Mouse (Mus musculus) stomach, postnatal 0 days (tissue): ENCODE measurements around the gene Tspan31. TPM values are rescaled to one million over a fixed set of nuclear protein-coding genes. Genes with fewer than 3 reads are reported as not detected.

Experiments used
- ATAC-seq: fragments of 200-750 bp; cut with Nextera tagmentation; 2 replicates; pipeline ENCODE4 v1.8.0; 2017; ENCODE audit not compliant: low FRiP score, low TSS enrichment
- DNase-seq: peaks from one replicate; pipeline ENCODE4 v3.0.0-alpha.2; 2016; ENCODE audit warnings: low spot score
- H3K27ac ChIP-seq: fragments of 300-500 bp; sonication (generic); replicated peaks from 2 replicates; pipeline ENCODE4 v1.5.1; 2014; ENCODE audit warnings: mild to moderate bottlenecking, control low read depth
- H3K27me3 ChIP-seq: fragments of 300-500 bp; sonication (generic); 2 replicates; pipeline ENCODE4 v1.6.1; 2014; ENCODE audit warnings: low read length; ENCODE audit not compliant: control insufficient read depth, insufficient read depth
- H3K36me3 ChIP-seq: fragments of 300-500 bp; sonication (generic); 2 replicates; pipeline ENCODE4 v1.6.1; 2014; ENCODE audit warnings: low read length, mixed read lengths; ENCODE audit not compliant: control insufficient read depth, insufficient read depth
- H3K4me1 ChIP-seq: fragments of 300-500 bp; sonication (generic); replicated peaks from 2 replicates; pipeline ENCODE4 v1.6.1; 2014; ENCODE audit warnings: antibody characterized with exemption; ENCODE audit not compliant: control insufficient read depth, insufficient read depth
- H3K4me2 ChIP-seq: fragments of 300-500 bp; sonication (generic); replicated peaks from 2 replicates; pipeline ENCODE4 v1.6.1; 2014; ENCODE audit warnings: low read depth, mild to moderate bottlenecking, control low read depth, moderate library complexity
- H3K4me3 ChIP-seq: fragments of 300-500 bp; sonication (generic); 2 replicates; pipeline ENCODE4 v1.5.1; 2014; ENCODE audit warnings: low read depth, low read length, control low read depth
- H3K9ac ChIP-seq: fragments of 300-500 bp; sonication (generic); 2 replicates; pipeline ENCODE4 v1.6.1; 2014; ENCODE audit warnings: mild to moderate bottlenecking, low read length, control low read depth, mixed read lengths
- H3K9me3 ChIP-seq: fragments of 300-500 bp; sonication (generic); 2 replicates; pipeline ENCODE4 v1.6.1; 2016; ENCODE audit warnings: low read length; ENCODE audit not compliant: control insufficient read depth
- CTCF ChIP-seq: IDR thresholded peaks from 2 replicates; pipeline ENCODE4 v1.5.1; 2016; ENCODE audit warnings: antibody characterized with exemption, low read depth, mild to moderate bottlenecking, moderate library complexity
- EP300 ChIP-seq: optimal IDR thresholded peaks from 2 replicates; pipeline ENCODE3; 2016; ENCODE audit warnings: antibody characterized with exemption
- WGBS: fragments of 180-500 bp; shearing (Covaris S2); extraction: QIAGEN DNeasy Blood & Tissue Kit; methylation state at CpG from one replicate; pipeline ENCODE4 v1.1.7; 2014; 5-methylcytosine and 5-hydroxymethylcytosine counted together
- polyA plus RNA-seq: library from polyadenylated mRNA; unstranded; fragments of >200 nt; fragmentation: Nextera tagmentation; extraction: Ambion mirVana; gene quantifications from 2 replicates; pipeline ENCODE4 v1.2.1, GENCODE M21; 2015

Gene Tspan31
- polyA plus RNA-seq, 1 experiment from 2014 or later: 82.8 TPM

- 29% methylated on average over 8 of the region's 8 CpGs for WGBS
- ATAC-seq: no peak
- no peak for DNase-seq
Measured at GRCm38 (mm10) chr10:127083292-127083914, 13.3 kb upstream of the Tspan31 start.

GRCm38 (mm10) chr10:127081996-127082620, 12.0 kb upstream of the Tspan31 start:
- Histone ChIP-seq H3K27me3 (peaks cover 5% of the 10 kb centered on the region), H3K27ac (no peak overlapping the region), H3K9me3 (no peaks in the 10 kb centered on the region), H3K4me3 (peak overlapping the region; percentile 29; the same call in 1 of the 2 replicates), H3K9ac (no peak overlapping the region), H3K4me1 (no peaks in the 10 kb centered on the region; the same call in 1 of the 2 replicates), H3K4me2 (no peak overlapping the region), H3K36me3 (no peaks in the 10 kb centered on the region)
- DNase-seq (no peak), ATAC-seq (no peak)
- 25% methylated on average over 8 of the region's 8 CpGs for WGBS
- TF ChIP-seq EP300 (no peak), CTCF (no peak)

More at GRCm38 (mm10) chr10:127083292-127083914, 13.3 kb upstream of the Tspan31 start:
- H3K27ac ChIP-seq: no peak overlapping the region
- H3K27me3 ChIP-seq: peaks cover 5% of the 10 kb centered on the region
- H3K9ac ChIP-seq: no peak overlapping the region
- no peaks in the 10 kb centered on the region for H3K36me3 ChIP-seq
- no peaks in the 10 kb centered on the region; the same call in 1 of the 2 replicates for H3K4me1 ChIP-seq
- H3K4me3 ChIP-seq: no peak overlapping the region
- H3K4me2 ChIP-seq: no peak overlapping the region
- no peaks in the 10 kb centered on the region for H3K9me3 ChIP-seq
- peak; percentile 38 for TF ChIP-seq CTCF
- TF ChIP-seq EP300: no peak

DNA sequence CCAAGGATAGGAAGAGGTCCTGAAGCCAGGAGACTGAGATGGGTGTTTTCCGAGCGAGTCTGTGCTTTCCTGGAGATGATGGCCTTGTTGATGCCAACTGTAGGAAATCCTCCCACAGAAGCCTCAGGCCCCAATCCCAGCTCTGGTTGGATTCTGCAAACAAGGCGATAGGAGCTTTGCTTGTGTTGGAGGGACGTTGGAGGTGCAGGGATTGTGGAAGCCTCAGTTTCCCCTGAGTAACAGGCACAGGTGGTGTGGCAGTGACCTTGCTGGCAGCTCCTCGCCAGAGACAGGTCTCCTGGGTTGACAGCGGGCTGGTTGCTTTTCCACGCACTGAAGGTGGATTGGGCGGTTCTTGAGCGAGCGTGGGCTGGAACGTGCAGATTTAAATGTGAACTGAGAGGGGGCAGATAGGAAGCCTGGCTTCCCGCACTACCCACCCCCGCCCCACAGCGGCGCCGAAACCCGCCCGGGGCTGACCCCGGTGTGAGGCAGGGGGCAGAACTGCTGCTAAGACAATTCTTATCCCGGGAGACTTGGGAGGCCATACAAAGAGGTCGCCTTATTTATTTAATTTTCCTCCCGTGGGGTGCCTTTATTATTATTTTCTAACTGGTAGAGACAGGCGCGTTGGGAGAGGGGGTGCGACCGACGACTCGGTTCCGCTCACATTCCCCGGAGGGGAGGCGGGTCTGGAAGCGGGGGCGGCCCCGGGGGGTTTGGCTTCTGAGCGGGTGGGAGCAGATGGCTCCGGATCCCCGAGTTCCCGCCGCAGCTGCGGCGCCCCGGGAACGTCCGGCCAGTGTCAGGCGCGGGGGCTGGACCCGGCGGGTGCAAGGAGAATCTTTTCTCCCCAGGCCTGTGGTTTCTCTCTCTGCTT, 11.1 kb upstream of the Tspan31 start:
- Histone ChIP-seq H3K36me3 (no peaks in the 10 kb centered on the region), H3K9ac (no peak overlapping the region; the same call in 1 of the 2 replicates), H3K4me2 (peak overlapping the region; percentile 51), H3K27ac (no peak overlapping the region), H3K4me3 (peak overlapping the region; percentile 29), H3K27me3 (peaks cover 5% of the 10 kb centered on the region), H3K9me3 (no peaks in the 10 kb centered on the region), H3K4me1 (no peaks in the 10 kb centered on the region; the same call in 1 of the 2 replicates)
- WGBS: 8% methylated on average over 48 of the region's 48 CpGs
- ATAC-seq: no peak
- no peak for DNase-seq
- TF ChIP-seq EP300: no peak
- 0 out of 2 replicates have a peak, but pooled peaks have one; percentile 6 for TF ChIP-seq CTCF

GRCm38 (mm10) chr10:127079665-127080391, 9.8 kb upstream of the Tspan31 start:
- Histone ChIP-seq H3K4me2 (peak overlapping the region; percentile 70), H3K27ac (no peak overlapping the region), H3K36me3 (no peaks in the 10 kb centered on the region), H3K9me3 (no peaks in the 10 kb centered on the region), H3K9ac (peak overlapping the region; percentile 38), H3K4me3 (peak overlapping the region; percentile 49), H3K4me1 (no peaks in the 10 kb centered on the region; the same call in 1 of the 2 replicates), H3K27me3 (peaks cover 5% of the 10 kb centered on the region)
- TF ChIP-seq CTCF: peak; percentile 56
- no peak for TF ChIP-seq EP300
- no peak for DNase-seq
- 3% methylated on average over 54 of the region's 70 CpGs for WGBS
- ATAC-seq: 0 out of 2 replicates have a peak, but pooled peaks have one; percentile 5
